Mouse (Mus musculus): ENCODE measurements around the gene Vapb. TPM values are rescaled to one million over a fixed set of nuclear protein-coding genes. Genes with fewer than 3 reads are reported as not detected.
A peak's percentile ranks its signal among the peaks of the same experiment; 100 is the strongest.
"Not testable (repeated sequence)": the region's sequence is repeated elsewhere in the genome, so short reads cannot be mapped to it uniquely, and the experiment has no call there.

Vapb gene
- polyA plus RNA-seq (2016; fragmentation: Nextera tagmentation; extraction: Ambion mirVana) = 10.0 and 10.1 TPM in 2 replicates

GRCm38 (mm10) chr2:173737222-173737989 is at the start of gene Vapb:
Gene Vapb (plus strand): TSS chr2:173737511.
- Histone ChIP-seq H3K9me3 (replicated peaks) (no peaks in the 10 kb centered on the region), H3K27ac (ENCODE audit: poor library complexity, severe bottlenecking) (peak within 1 kb of the TSS; percentile 67), H3K36me3 (peaks cover 10% of the 10 kb centered on the region), H3K9ac (peak within 1 kb of the TSS; percentile 80), H3K4me3 (peak within 1 kb of the TSS; percentile 74), H3K4me2 (peak within 1 kb of the TSS; percentile 90), H3K4me1 (replicated peaks) (peaks cover 16% of the 10 kb centered on the region), H3K27me3 (replicated peaks) (no peaks in the 10 kb centered on the region)
- under 1% methylated on average over 70 of the region's 70 CpGs for WGBS
- peak; percentile 97 for ATAC-seq (ENCODE audit: insufficient number of reproducible peaks, low FRiP score)

GRCm38 (mm10) chr2:173689835-173690234 is 47.5 kb upstream of the Vapb start:
- H3K36me3 ChIP-seq = peaks cover 30% of the 10 kb centered on the region
- no peaks in the 10 kb centered on the region for H3K9me3 ChIP-seq (replicated peaks)
- H3K27ac ChIP-seq (ENCODE audit: poor library complexity, severe bottlenecking) = no peak overlapping the region
- no peak overlapping the region for H3K4me3 ChIP-seq
- H3K9ac ChIP-seq = no peak overlapping the region
- no peak for ATAC-seq (ENCODE audit: insufficient number of reproducible peaks, low FRiP score)
- H3K4me2 ChIP-seq = no peak overlapping the region
- H3K27me3 ChIP-seq (replicated peaks) = no peaks in the 10 kb centered on the region
- peaks cover 12% of the 10 kb centered on the region for H3K4me1 ChIP-seq (replicated peaks)

GRCm38 (mm10) chr2:173691748-173692147 is 45.6 kb upstream of the Vapb start:
- Histone ChIP-seq H3K4me3 (no peak overlapping the region), H3K9me3 (replicated peaks) (no peaks in the 10 kb centered on the region), H3K4me1 (replicated peaks) (peaks cover 6% of the 10 kb centered on the region; the same call in 1 of the 2 replicates), H3K9ac (no peak overlapping the region), H3K27ac (ENCODE audit: poor library complexity, severe bottlenecking) (no peak overlapping the region), H3K36me3 (peaks cover 49% of the 10 kb centered on the region), H3K27me3 (replicated peaks) (no peaks in the 10 kb centered on the region), H3K4me2 (no peak overlapping the region)
- ATAC-seq (ENCODE audit: insufficient number of reproducible peaks, low FRiP score) = no peak
- WGBS = 92% methylated on average over 6 of the region's 6 CpGs

DNA sequence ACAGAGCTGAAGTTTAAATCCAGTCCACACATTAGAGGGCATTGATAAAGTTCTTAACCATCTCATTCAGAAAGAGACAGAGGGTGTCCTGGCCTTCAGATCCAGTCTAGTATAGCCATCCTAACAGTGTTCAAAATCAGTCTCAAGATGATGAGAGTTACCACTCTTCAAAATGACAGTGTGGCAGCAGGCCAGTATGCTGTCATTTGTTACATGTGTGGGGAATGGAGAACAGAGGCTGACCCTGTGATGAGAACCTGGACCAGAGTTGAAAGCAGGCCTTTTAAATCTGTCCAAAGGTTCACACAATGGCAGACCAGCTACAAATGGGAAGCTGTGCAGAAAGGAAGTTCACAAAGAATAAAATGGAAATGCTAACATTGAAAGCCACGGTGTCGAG is 44.6 kb upstream of the Vapb start:
- Histone ChIP-seq H3K27me3 (replicated peaks) (no peaks in the 10 kb centered on the region), H3K4me2 (no peak overlapping the region), H3K36me3 (peaks cover 57% of the 10 kb centered on the region), H3K9ac (no peak overlapping the region), H3K4me3 (no peak overlapping the region), H3K4me1 (replicated peaks) (peaks cover 6% of the 10 kb centered on the region; the same call in 1 of the 2 replicates), H3K9me3 (replicated peaks) (no peaks in the 10 kb centered on the region), H3K27ac (ENCODE audit: poor library complexity, severe bottlenecking) (no peak overlapping the region)
- WGBS = 46% methylated on average over 2 of the region's 2 CpGs
- ATAC-seq (ENCODE audit: insufficient number of reproducible peaks, low FRiP score) = no peak

DNA sequence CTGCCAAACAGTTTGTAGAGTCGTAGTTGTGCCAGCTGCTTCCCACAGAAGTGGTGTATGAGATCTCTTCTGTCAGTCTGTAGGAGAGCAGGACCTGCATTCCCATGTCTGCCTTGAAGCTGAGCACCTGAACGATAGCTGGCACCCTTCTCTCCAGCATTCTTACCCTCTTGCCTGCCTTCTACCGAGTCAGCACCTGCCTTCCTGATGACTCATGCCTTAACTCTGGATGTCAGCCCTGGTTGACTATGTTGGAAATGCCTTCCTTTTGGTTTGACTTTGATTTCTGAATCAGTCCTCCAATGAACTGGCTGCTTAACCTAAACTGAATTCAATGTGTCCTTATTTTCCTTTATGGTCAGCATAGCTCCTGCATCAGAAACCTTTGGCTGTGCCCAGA is 38.5 kb upstream of the Vapb start:
- Histone ChIP-seq H3K9me3 (replicated peaks) (no peaks in the 10 kb centered on the region), H3K36me3 (peaks cover 79% of the 10 kb centered on the region)

GRCm38 (mm10) chr2:173702096-173702866 is 35.0 kb upstream of the Vapb start:
- 69% methylated on average over 16 of the region's 16 CpGs for WGBS
- Histone ChIP-seq H3K4me2 (no peak overlapping the region), H3K9me3 (replicated peaks) (no peaks in the 10 kb centered on the region), H3K9ac (no peak overlapping the region), H3K27me3 (replicated peaks) (no peaks in the 10 kb centered on the region), H3K4me3 (no peak overlapping the region), H3K27ac (ENCODE audit: poor library complexity, severe bottlenecking) (peak overlapping the region; percentile 61), H3K36me3 (peaks cover 67% of the 10 kb centered on the region), H3K4me1 (replicated peaks) (peaks cover 33% of the 10 kb centered on the region)
- peak; percentile 43; the same call in 1 of the 2 replicates for ATAC-seq (ENCODE audit: insufficient number of reproducible peaks, low FRiP score)

More for the DNA sequence above, 38.5 kb upstream of the Vapb start:
- H3K4me2 ChIP-seq = no peak overlapping the region
- no peak overlapping the region for H3K9ac ChIP-seq
- no peak overlapping the region for H3K4me3 ChIP-seq
- no peak overlapping the region for H3K27ac ChIP-seq (ENCODE audit: poor library complexity, severe bottlenecking)
- peaks cover 20% of the 10 kb centered on the region for H3K4me1 ChIP-seq (replicated peaks)
- WGBS = 66% methylated on average over 3 of the region's 3 CpGs
- ATAC-seq (ENCODE audit: insufficient number of reproducible peaks, low FRiP score) = no peak
- no peaks in the 10 kb centered on the region for H3K27me3 ChIP-seq (replicated peaks)

- peaks cover 65% of the 10 kb centered on the region for H3K36me3 ChIP-seq
- 81% methylated on average over 12 of the region's 12 CpGs for WGBS
- H3K4me3 ChIP-seq = no peak overlapping the region
- H3K4me2 ChIP-seq = no peak overlapping the region
- peaks cover 33% of the 10 kb centered on the region for H3K4me1 ChIP-seq (replicated peaks)
- no peak overlapping the region for H3K9ac ChIP-seq
- ATAC-seq (ENCODE audit: insufficient number of reproducible peaks, low FRiP score) = peak; percentile 54; the same call in 1 of the 2 replicates
- no peaks in the 10 kb centered on the region; the same call in 1 of the 2 replicates for H3K9me3 ChIP-seq (replicated peaks)
- H3K27ac ChIP-seq (ENCODE audit: poor library complexity, severe bottlenecking) = peak overlapping the region; percentile 61; the same call in 1 of the 2 replicates
- no peaks in the 10 kb centered on the region for H3K27me3 ChIP-seq (replicated peaks)
These were observed 34.5 kb upstream of the Vapb start for GRCm38 (mm10) chr2:173702867-173703237.

- H3K4me2 ChIP-seq = no peak overlapping the region
- no peak overlapping the region for H3K4me3 ChIP-seq
- 70% methylated on average over 15 of the region's 15 CpGs for WGBS
- H3K36me3 ChIP-seq = peaks cover 47% of the 10 kb centered on the region
- H3K9ac ChIP-seq = no peak overlapping the region
- no peaks in the 10 kb centered on the region for H3K27me3 ChIP-seq (replicated peaks)
- H3K4me1 ChIP-seq (replicated peaks) = peaks cover 33% of the 10 kb centered on the region
- H3K27ac ChIP-seq (ENCODE audit: poor library complexity, severe bottlenecking) = no peak overlapping the region; the same call in 1 of the 2 replicates
- no peak for ATAC-seq (ENCODE audit: insufficient number of reproducible peaks, low FRiP score)
- no peaks in the 10 kb centered on the region; the same call in 1 of the 2 replicates for H3K9me3 ChIP-seq (replicated peaks)
These were observed 31.3 kb upstream of the Vapb start for GRCm38 (mm10) chr2:173705827-173706551.

DNA sequence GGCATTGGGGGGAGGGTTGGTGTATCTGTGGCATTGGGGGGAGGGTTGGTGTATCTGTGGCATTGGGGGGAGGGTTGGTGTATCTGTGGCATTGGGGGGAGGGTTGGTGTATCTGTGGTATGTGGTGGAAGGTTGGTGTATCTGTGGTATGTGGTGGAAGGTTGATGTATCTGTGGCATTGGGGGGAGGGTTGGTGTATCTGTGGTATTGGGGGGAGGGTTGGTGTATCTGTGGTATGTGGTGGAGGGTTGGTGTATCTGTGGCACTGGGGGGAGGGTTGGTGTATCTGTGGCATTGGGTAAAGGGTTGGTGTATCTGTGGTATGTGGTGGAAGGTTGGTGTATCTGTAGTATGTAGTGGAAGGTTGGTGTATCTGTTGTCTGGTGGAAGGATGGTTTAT is 29.7 kb upstream of the Vapb start:
- H3K27ac ChIP-seq (ENCODE audit: poor library complexity, severe bottlenecking); ATAC-seq (ENCODE audit: insufficient number of reproducible peaks, low FRiP score); H3K4me2 ChIP-seq; H3K4me3 ChIP-seq; H3K27me3 ChIP-seq (replicated peaks); H3K9me3 ChIP-seq (replicated peaks); H3K9ac ChIP-seq: not testable (repeated sequence)
- Histone ChIP-seq H3K36me3 (peaks cover 34% of the 10 kb centered on the region), H3K4me1 (replicated peaks) (peaks cover 18% of the 10 kb centered on the region)

GRCm38 (mm10) chr2:173710193-173710592 is 27.1 kb upstream of the Vapb start:
- Histone ChIP-seq H3K36me3 (peaks cover 21% of the 10 kb centered on the region; the same call in 1 of the 2 replicates), H3K9ac (no peak overlapping the region), H3K27ac (ENCODE audit: poor library complexity, severe bottlenecking) (no peak overlapping the region), H3K4me1 (replicated peaks) (peaks cover 13% of the 10 kb centered on the region), H3K4me2 (no peak overlapping the region), H3K4me3 (no peak overlapping the region), H3K27me3 (replicated peaks) (no peaks in the 10 kb centered on the region), H3K9me3 (replicated peaks) (no peaks in the 10 kb centered on the region; the same call in 1 of the 2 replicates)
- no peak for ATAC-seq (ENCODE audit: insufficient number of reproducible peaks, low FRiP score)
- WGBS = 73% methylated on average over 6 of the region's 6 CpGs

DNA sequence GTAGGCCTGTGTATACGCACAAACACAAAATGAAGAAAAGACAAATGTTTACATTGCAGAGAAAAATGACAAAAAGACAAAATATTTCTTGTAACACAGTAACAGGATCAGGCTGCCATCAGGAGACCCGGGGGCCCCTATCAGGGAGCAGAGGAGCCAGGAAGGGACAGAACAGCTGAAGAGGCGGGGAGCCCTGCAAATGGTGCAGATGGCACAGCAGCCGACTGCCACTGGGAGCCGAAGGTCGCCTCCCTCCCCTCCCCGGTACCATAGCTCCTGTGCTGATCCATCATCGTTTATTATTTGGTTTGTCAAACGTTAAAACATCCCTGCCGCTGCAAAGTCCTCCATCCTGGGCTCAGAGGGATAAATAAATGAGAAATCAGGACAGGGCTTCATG is 24.7 kb upstream of the Vapb start:
- peaks cover 12% of the 10 kb centered on the region; the same call in 1 of the 2 replicates for H3K36me3 ChIP-seq
- no peaks in the 10 kb centered on the region; the same call in 1 of the 2 replicates for H3K4me1 ChIP-seq (replicated peaks)
- H3K9ac ChIP-seq = no peak overlapping the region
- H3K27me3 ChIP-seq (replicated peaks) = no peaks in the 10 kb centered on the region
- WGBS = 71% methylated on average over 10 of the region's 10 CpGs
- H3K27ac ChIP-seq (ENCODE audit: poor library complexity, severe bottlenecking) = no peak overlapping the region
- H3K4me3 ChIP-seq = no peak overlapping the region
- no peaks in the 10 kb centered on the region; the same call in 1 of the 2 replicates for H3K9me3 ChIP-seq (replicated peaks)
- no peak overlapping the region for H3K4me2 ChIP-seq
- no peak for ATAC-seq (ENCODE audit: insufficient number of reproducible peaks, low FRiP score)
